Comparison of ENCODE assay signal across 7 mouse cellular contexts in the genomic region with DNA sequence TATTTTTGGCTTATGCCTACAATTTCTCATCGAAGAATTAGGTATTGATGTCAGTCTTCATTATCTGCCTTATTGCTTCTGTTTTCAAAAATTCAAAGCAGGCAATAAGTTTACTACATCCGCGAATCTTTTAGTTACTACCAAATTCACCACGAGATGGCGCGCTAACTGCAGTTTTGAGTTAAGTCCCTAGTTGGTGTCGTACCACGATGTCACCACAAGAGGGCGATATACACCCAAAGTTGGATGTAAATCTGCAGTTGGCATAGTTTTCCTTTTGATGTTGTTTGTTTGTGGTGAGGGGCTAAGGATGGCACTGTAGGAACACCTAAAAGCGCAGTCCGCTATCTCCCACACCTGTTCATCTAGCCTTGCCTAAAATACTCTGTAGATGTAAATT.
DNase-seq lines count a peak whose midpoint lies in the region.

No protein-coding gene starts in this region.

- DNase-seq in B cell, adult 2 months = peak; percentile 79 to 81
- DNase-seq in ES-CJ7 (ENCODE audit: low read depth, low spot score) = peak; percentile 75
- DNase-seq in cerebellum, adult 11-12 months = peak; percentile 29
- peak; percentile 41 to 46 for DNase-seq in gastrocnemius, adult 8-10 months (ENCODE audit: low spot score in 2 of 2)
- peak; percentile 26 to 76 for DNase-seq in layer of hippocampus, adult 8-10 months (ENCODE audit: low spot score in 2 of 2)
- DNase-seq in lung, postnatal 36 days = peak; percentile 84
- DNase-seq in spleen, adult 18-20 months = peak; percentile 25 to 71

Comparison
In these comparisons a context has a peak if more than half of its experiments do, and no peak if none do; other contexts are left out.
1. Peak in every context shown above with its lines: DNase-seq.
2. DNase-seq: peak in every context shown above with its lines; median percentile 84 in lung, postnatal 36 days; 80 in B cell, adult 2 months; 75 in ES-CJ7; 51 in layer of hippocampus, adult 8-10 months; 48 in spleen, adult 18-20 months; 44 in gastrocnemius, adult 8-10 months; 29 in cerebellum, adult 11-12 months.